Mouse (Mus musculus) CH12.LX (cell line): ENCODE measurements around the gene Rab6a. TPM values are rescaled to one million over a fixed set of nuclear protein-coding genes. Genes with fewer than 3 reads are reported as not detected.

Source experiments
- DNase-seq: peaks from one replicate; pipeline ENCODE4 v3.0.0-alpha.2; 2013; ENCODE audit errors: extremely low read depth
- H3K27ac ChIP-seq: 2 replicates; pipeline ENCODE4 v1.5.1; 2012; ENCODE audit warnings: low read depth, mild to moderate bottlenecking, control low read depth, moderate library complexity; ENCODE audit not compliant: insufficient read depth
- H3K27me3 ChIP-seq: replicated peaks from 2 replicates; pipeline ENCODE3; 2012; ENCODE audit warnings: inconsistent platforms
- H3K36me3 ChIP-seq, 2 experiments: replicated peaks in 1 of 2; 2 replicates each; pipeline versions ENCODE3 to v1.6.1; 2012; ENCODE audit warnings: inconsistent platforms in 1 of 2, low read length in 1 of 2, mild to moderate bottlenecking in 1 of 2, mixed read lengths in 1 of 2, moderate library complexity in 1 of 2; ENCODE audit not compliant: control insufficient read depth in 1 of 2, insufficient read depth in 1 of 2
- H3K4me1 ChIP-seq, 2 experiments: 2 replicates each; pipeline ENCODE4 v1.6.1; 2012; ENCODE audit warnings: inconsistent platforms in 1 of 2, moderate library complexity in 1 of 2; ENCODE audit not compliant: insufficient read depth in 2 of 2, control insufficient read depth in 1 of 2
- H3K4me2 ChIP-seq: 2 replicates; pipeline ENCODE4 v1.6.1; 2012; ENCODE audit warnings: low read depth, mild to moderate bottlenecking, control low read depth; ENCODE audit not compliant: poor library complexity, insufficient read depth, severe bottlenecking
- H3K4me3 ChIP-seq, 3 experiments: fragments of 150-350 bp in 1 of 3; sonication (generic) in 1 of 3; replicated peaks in 1 of 3; 2 replicates each; pipeline versions ENCODE3 to v1.5.1; 2011 to 2012; ENCODE audit warnings: low read depth in 2 of 3, low read length in 2 of 3, mild to moderate bottlenecking in 2 of 3, moderate library complexity in 2 of 3, control low read depth in 1 of 3, improper control_type of control experiment in 1 of 3, inconsistent platforms in 1 of 3, mixed read lengths in 1 of 3; ENCODE audit not compliant: poor library complexity in 1 of 3
- H3K79me2 ChIP-seq: replicated peaks from 2 replicates; pipeline ENCODE4 v1.6.1; 2012; ENCODE audit warnings: mild to moderate bottlenecking, moderate library complexity; ENCODE audit not compliant: control insufficient read depth, poor library complexity, insufficient read depth, severe bottlenecking; ENCODE audit errors: extremely low read depth
- H3K9ac ChIP-seq: 2 replicates; pipeline ENCODE4 v1.6.1; 2012; ENCODE audit warnings: low read depth, mild to moderate bottlenecking, control low read depth, moderate library complexity; ENCODE audit not compliant: insufficient read depth
- H3K9me3 ChIP-seq: replicated peaks from 2 replicates; pipeline ENCODE3; 2012; ENCODE audit warnings: low read length, inconsistent platforms, mixed read lengths
- BHLHE40 ChIP-seq: IDR thresholded peaks from 2 replicates; pipeline ENCODE4 v1.6.1; 2011; ENCODE audit warnings: mild to moderate bottlenecking, low read depth, low read length, improper control_type of control experiment
- CHD2 ChIP-seq: IDR thresholded peaks from 2 replicates; pipeline ENCODE4 v1.6.1; 2011; ENCODE audit warnings: low read length, improper control_type of control experiment
- CTCF ChIP-seq, 2 experiments: IDR thresholded peaks in 1 of 2; conservative IDR thresholded peaks in 1 of 2; 2 replicates each; pipeline ENCODE4 v1.5.1; 2011 to 2012; ENCODE audit warnings: low read depth in 2 of 2, low read length in 2 of 2, improper control_type of control experiment in 1 of 2, inconsistent platforms in 1 of 2, mild to moderate bottlenecking in 1 of 2, moderate library complexity in 1 of 2
- E2F4 ChIP-seq: IDR thresholded peaks from 2 replicates; pipeline ENCODE4 v1.6.1; 2011; ENCODE audit warnings: low read depth, low read length, improper control_type of control experiment; ENCODE audit not compliant: insufficient replicate concordance
- ELF1 ChIP-seq: IDR thresholded peaks from 2 replicates; pipeline ENCODE4 v1.6.1; 2014; ENCODE audit warnings: low read depth, mild to moderate bottlenecking, inconsistent platforms, low read length, improper control_type of control experiment
- ETS1 ChIP-seq: conservative IDR thresholded peaks from 2 replicates; pipeline ENCODE4 v1.6.1; 2012; ENCODE audit warnings: low read depth, mild to moderate bottlenecking, inconsistent platforms, low read length, improper control_type of control experiment, moderate library complexity
- GABPA ChIP-seq: IDR thresholded peaks from 2 replicates; pipeline ENCODE4 v1.6.1; 2012; ENCODE audit warnings: low read depth, low read length, improper control_type of control experiment, inconsistent platforms; ENCODE audit not compliant: insufficient replicate concordance
- IRF4 ChIP-seq: IDR thresholded peaks from 2 replicates; pipeline ENCODE4 v1.6.1; 2014; ENCODE audit warnings: low read depth, mild to moderate bottlenecking, inconsistent platforms, low read length, improper control_type of control experiment
- JUND ChIP-seq: conservative IDR thresholded peaks from 2 replicates; pipeline ENCODE4 v1.6.1; 2011; ENCODE audit warnings: low read depth, low read length, improper control_type of control experiment
- KAT2A ChIP-seq: IDR thresholded peaks from 2 replicates; pipeline ENCODE4 v1.6.1; 2012; ENCODE audit warnings: low read length, improper control_type of control experiment, inconsistent platforms; ENCODE audit not compliant: insufficient replicate concordance
- MAFK ChIP-seq: IDR thresholded peaks from 2 replicates; pipeline ENCODE4 v1.6.1; 2011; ENCODE audit warnings: low read length, improper control_type of control experiment; ENCODE audit not compliant: insufficient replicate concordance
- MAX ChIP-seq: IDR thresholded peaks from 2 replicates; pipeline ENCODE4 v1.6.1; 2011; ENCODE audit warnings: low read length, improper control_type of control experiment
- MAZ ChIP-seq: IDR thresholded peaks from 2 replicates; pipeline ENCODE4 v1.6.1; 2012; ENCODE audit warnings: low read depth, mild to moderate bottlenecking, inconsistent platforms, low read length, improper control_type of control experiment, moderate library complexity
- MEF2A ChIP-seq: IDR thresholded peaks from 2 replicates; pipeline ENCODE4 v1.6.1; 2014; ENCODE audit warnings: low read depth, mild to moderate bottlenecking, inconsistent platforms, low read length, improper control_type of control experiment, borderline replicate concordance
- MXI1 ChIP-seq: IDR thresholded peaks from 2 replicates; pipeline ENCODE4 v1.6.1; 2011; ENCODE audit warnings: mild to moderate bottlenecking, low read depth, low read length, improper control_type of control experiment
- MYC ChIP-seq: IDR thresholded peaks from 2 replicates; pipeline ENCODE4 v1.6.1; 2011; ENCODE audit warnings: low read depth, mild to moderate bottlenecking, improper control_type of control experiment, low read length
- POLR2A ChIP-seq: IDR thresholded peaks from 2 replicates; pipeline ENCODE4 v1.6.1; 2011; ENCODE audit warnings: low read depth, mild to moderate bottlenecking, improper control_type of control experiment, low read length
- POLR2AphosphoS2 ChIP-seq: IDR thresholded peaks from 2 replicates; pipeline ENCODE4 v1.6.1; 2011; ENCODE audit warnings: low read depth, low read length, improper control_type of control experiment
- RCOR1 ChIP-seq: conservative IDR thresholded peaks from 2 replicates; pipeline ENCODE4 v1.6.1; 2012; ENCODE audit warnings: low read depth, mild to moderate bottlenecking, inconsistent platforms, low read length, improper control_type of control experiment
- SIN3A ChIP-seq: IDR thresholded peaks from 2 replicates; pipeline ENCODE4 v1.6.1; 2012; ENCODE audit warnings: low read length, improper control_type of control experiment, inconsistent platforms
- USF2 ChIP-seq: conservative IDR thresholded peaks from 2 replicates; pipeline ENCODE4 v1.6.1; 2011; ENCODE audit warnings: low read depth, low read length, improper control_type of control experiment
- ZKSCAN1 ChIP-seq: IDR thresholded peaks from 2 replicates; pipeline ENCODE4 v1.6.1; 2012; ENCODE audit warnings: low read depth, inconsistent platforms, low read length, improper control_type of control experiment, borderline replicate concordance
- dilution Hi-C: fragments of 300-500 bp; cut with MboI; formaldehyde crosslinking; loops from 2 replicates; pipeline ENCODE4 v1.14.3; 2020; ENCODE audit warnings: low sequenced_read_pairs; ENCODE audit not compliant: extremely low pct_unique_long_range_greater_than_20kb, extremely low pct_ligation_motif_present
- in situ Hi-C: fragments of 300-500 bp; cut with MboI; formaldehyde crosslinking; loops from 3 replicates; pipeline ENCODE4 v1.14.3; 2019; ENCODE audit warnings: low sequenced_read_pairs, low pct_ligation_motif_present, low pct_unique_long_range_greater_than_20kb, mixed read lengths
- polyA plus RNA-seq: library from polyadenylated mRNA; unstranded; fragments of >175 nt; gene quantifications from 2 replicates; pipeline ENCODE4 v1.2.1, GENCODE M21; 2012; ENCODE audit warnings: low read depth; ENCODE audit not compliant: insufficient read length
- total RNA-seq, 2 experiments: library from RNA; depleted of rRNA; stranded (reverse); fragments of 300-350 nt in 1 of 2; fragments of >200 nt in 1 of 2; gene quantifications; 2 replicates each; pipeline ENCODE4 v1.2.3; 2012 to 2014

The Rab6a gene
- total and polyA plus RNA-seq, 3 experiments, result 11.1 to 30.7 (median 30.7) TPM

GRCm38 (mm10) chr7:100559331-100559730 is 47.9 kb upstream of the Rab6a start:
- Histone ChIP-seq H3K27me3 (no peaks in the 10 kb centered on the region), H3K36me3 (peaks cover 2 to 55% of the 10 kb centered on the region in 2 experiments), H3K27ac (no peak overlapping the region), H3K9me3 (no peaks in the 10 kb centered on the region), H3K79me2 (no peaks in the 10 kb centered on the region), H3K9ac (no peak overlapping the region), H3K4me1 (no peaks in the 10 kb centered on the region), H3K4me3 (no peak overlapping the region), H3K4me2 (no peak overlapping the region)
- no peak for DNase-seq
- TF ChIP-seq MEF2A, result no peak
- no peak for TF ChIP-seq CHD2
- no peak for TF ChIP-seq ETS1
- TF ChIP-seq JUND, result no peak
- no peak for TF ChIP-seq IRF4
- no peak for TF ChIP-seq CTCF (conservative IDR thresholded peaks at IDR 0.05 in 1 of 2, IDR thresholded peaks at IDR 0.05 in 1 of 2; ENCODE audit: low read depth in 2 of 2, low read length in 2 of 2)
- no peak for TF ChIP-seq GABPA
- no peak for TF ChIP-seq ELF1
- no peak for TF ChIP-seq POLR2A
- no peak for TF ChIP-seq MYC
- no peak for TF ChIP-seq MAX
- no peak for TF ChIP-seq KAT2A
- no peak for TF ChIP-seq MXI1
- no peak for TF ChIP-seq RCOR1
- dilution Hi-C loops, result no loop called here
- in situ Hi-C loops, result no loop called here

- TF ChIP-seq POLR2AphosphoS2 (no peak), MAFK (no peak), MAZ (no peak), CTCF (conservative IDR thresholded peaks at IDR 0.05 in 1 of 2, IDR thresholded peaks at IDR 0.05 in 1 of 2; ENCODE audit: low read depth in 2 of 2, low read length in 2 of 2) (no peak), GABPA (no peak), RCOR1 (no peak), ZKSCAN1 (no peak), SIN3A (no peak), MXI1 (no peak), USF2 (no peak), BHLHE40 (no peak), JUND (no peak), MYC (no peak), E2F4 (no peak)
- TF ChIP-seq, all 38 proteins: peak for 0
- Histone ChIP-seq H3K4me3 (no peak overlapping the region), H3K36me3 (peaks cover 2 to 67% of the 10 kb centered on the region in 2 experiments), H3K4me1 (no peaks in the 10 kb centered on the region), H3K4me2 (no peak overlapping the region), H3K79me2 (no peaks in the 10 kb centered on the region), H3K27ac (no peak overlapping the region), H3K9me3 (no peaks in the 10 kb centered on the region), H3K27me3 (no peaks in the 10 kb centered on the region), H3K9ac (no peak overlapping the region)
- in situ Hi-C loops, result no loop called here
- no peak for DNase-seq
- dilution Hi-C loops, result no loop called here
Observed at GRCm38 (mm10) chr7:100561861-100562587, 45.2 kb upstream of the Rab6a start.
